Mouse (Mus musculus) c-Kit-positive CD71-positive TER-119-positive erythroid progenitor cells, embryonic 14.5 days (primary cell): ENCODE data around the gene Dnajc6.

Experiments used
- DNase-seq: peaks from one replicate; pipeline ENCODE4 v3.0.0-alpha.2; 2013; ENCODE audit warnings: low spot score

Gene Dnajc6

DNA sequence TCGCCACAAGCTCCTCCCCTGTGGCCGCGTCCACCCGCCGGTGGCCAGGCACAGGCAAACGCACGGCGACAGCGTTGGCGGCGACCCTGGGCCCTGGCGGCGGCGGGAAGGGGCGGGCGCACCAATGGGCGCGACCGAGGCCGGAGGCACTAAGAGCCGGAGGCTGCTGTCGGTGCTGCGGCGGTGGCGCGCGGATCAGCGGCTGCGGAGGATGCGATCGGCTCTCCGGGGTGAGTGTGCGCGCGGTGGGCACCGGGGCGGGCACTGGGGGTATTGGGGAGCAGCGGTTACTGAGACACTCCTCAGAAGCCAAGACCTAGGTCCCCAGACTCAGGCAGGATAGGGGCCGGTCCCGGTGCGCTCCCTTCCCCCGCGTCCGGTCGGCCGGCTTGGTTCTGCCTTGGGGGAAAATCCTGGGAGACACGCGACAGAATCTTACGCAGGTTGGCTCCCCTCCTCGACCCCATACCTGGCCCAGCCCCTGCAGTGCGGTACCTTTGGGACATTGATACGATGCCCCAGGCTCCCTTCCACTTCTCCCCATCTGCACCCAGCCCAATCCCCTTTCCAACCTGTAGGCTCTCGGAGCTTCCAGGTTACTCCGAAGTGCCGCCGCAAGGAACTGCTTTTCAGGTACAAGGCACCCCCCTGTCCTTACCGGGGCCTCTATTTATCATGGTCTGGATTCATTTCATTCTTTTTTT is at the start of gene Dnajc6:
Gene Dnajc6, plus strand, starts transcription at position 115 of the 704 bp plus-strand sequence.
- no peak for DNase-seq

DNA sequence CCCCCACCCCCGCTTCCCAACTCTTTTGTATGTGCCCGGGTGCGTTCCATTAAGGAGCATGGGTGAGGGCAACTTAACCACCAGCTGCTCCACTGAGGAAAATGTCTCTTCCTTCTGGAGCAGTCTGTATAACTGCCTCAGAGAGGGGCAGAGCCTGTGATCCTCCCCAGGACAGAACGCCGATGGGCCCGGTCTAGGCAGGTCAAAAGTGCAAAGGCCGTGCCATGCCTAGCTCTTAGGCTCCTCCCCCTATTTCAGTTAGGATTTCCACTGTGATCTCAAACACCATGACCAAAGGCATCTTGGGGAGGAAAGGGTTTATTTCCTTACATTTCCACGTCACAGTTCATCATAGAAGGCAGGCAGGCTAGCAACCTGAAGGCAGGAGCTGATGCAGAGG is 47.7 kb upstream of the Dnajc6 start:
- no peak for DNase-seq

DNA sequence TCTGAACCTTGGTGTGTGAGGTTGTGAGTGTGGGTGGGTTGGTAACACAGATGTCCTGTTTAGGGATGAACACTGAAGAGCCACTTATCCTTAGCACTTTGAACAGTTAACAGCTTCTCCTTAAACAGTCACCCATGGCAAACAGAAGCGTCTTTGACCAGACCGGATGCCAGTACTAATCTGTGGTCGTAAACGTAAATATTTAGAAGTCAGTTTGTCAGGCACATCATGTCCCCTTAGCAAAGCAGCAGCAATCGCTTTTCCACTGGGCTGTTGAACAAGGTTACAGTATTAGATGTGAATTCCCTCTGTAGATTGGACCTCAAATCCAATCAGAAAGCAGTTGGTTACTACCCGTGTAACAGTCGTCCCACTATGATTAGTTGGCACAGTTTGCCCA is 47.1 kb upstream of the Dnajc6 start:
- no peak for DNase-seq

DNA sequence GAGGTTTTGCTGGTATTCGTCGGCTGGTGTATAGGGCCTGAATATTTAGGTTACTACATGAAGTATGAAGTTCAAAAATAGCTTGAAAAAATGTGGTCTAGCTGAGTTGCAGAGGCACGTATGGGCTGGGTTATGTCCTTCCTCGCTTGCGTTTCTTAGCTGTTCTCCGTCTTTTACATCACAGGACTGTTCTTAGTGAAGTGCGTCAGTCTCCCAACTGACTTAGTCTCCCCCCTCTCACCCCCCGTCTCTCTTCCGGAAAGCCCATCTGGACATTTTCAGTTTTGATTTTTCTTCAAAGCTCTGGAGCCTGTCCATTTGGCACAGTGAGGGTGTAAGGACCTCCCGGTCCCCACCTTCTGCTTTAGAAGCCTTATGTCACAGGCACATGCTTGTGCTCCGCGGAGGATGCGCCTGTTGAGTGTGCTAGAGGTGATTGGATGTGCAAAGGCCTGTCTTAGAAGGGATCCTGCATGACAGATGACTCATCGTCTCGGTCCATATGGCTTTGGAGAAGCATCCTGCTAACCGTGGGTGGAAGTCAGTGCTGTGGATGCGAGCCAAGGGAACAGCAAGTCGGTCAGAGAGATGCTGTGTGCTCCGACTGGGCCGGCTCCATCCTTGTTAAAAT is 46.2 kb upstream of the Dnajc6 start:
- DNase-seq = no peak

DNA sequence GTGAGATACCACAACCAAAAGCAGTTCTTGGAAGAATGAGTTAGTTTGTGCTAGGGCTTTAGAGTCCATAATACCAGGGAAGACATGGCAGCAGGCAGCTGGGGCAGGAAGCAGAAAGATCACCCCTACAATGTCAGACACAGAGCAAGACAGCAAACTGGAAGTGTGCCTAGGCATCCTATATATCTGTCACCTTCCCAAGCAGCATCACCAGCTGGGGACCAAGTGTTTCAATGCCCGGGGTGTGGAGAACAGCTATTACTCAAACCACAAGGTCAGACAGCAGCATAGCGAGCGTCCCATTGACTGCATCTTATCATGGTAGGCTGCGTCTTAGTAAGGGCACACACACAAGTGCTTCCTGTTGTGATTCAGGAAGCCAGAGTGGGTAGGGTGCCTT is 45.4 kb upstream of the Dnajc6 start:
- DNase-seq = no peak

DNA sequence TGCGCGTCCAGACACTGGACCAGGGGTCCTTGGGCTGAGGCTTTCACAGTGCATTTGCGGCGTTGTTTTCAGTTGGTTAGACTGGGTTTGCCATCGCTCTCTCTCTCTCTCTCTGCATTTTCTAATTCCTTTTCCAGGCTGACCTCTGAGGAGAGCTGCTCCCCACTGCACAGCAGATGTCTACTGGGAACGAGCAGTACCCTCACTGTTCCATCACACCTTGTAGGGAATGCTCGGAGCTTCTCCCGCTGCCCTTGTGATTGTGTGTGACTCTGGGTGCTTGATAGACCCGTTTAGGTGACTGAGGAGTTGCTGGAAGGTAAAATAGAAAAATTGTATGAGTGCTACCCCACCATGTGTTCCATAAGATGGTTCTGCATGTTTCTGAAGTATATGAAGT is 43.6 kb upstream of the Dnajc6 start:
- no peak for DNase-seq

DNA sequence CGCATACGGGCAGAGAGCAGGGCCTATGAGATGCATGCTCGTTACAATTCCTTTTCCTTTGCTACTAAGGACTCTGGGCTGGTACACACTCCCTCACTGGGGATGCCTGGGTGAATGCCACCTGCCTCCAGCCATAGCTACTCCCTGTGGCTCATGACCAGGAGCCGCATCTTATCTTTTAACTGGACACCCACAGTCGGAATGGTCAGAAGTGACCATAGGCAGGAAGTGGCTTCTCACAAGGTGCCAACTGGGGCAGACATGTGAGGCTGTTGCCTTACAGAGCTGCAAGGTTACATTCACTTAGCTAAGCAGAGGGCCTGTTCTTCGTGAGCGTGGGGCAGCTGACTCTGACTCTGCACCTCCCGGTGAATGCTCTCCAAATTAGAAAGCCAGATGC is 39.3 kb upstream of the Dnajc6 start:
- no peak for DNase-seq

DNA sequence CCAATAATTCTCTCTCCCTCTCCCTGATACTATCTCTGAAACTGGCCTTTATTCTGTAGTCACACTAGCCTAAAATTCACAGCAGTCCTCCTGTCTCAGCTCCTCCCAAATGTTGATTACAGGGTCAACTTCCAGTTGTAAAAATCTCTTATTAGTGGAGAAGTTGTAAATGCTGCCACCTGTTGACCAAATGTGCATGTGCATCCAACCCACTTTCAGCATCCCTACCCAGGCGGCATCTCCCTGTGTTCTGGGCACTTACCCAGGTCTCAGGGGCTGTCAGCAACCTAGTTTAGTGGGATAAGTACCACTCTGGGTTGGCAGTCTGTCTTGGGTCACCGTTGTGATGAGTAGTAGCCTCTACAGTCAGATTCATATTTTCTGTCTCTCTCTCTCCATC is 38.1 kb upstream of the Dnajc6 start:
- peak; percentile 16 for DNase-seq

DNA sequence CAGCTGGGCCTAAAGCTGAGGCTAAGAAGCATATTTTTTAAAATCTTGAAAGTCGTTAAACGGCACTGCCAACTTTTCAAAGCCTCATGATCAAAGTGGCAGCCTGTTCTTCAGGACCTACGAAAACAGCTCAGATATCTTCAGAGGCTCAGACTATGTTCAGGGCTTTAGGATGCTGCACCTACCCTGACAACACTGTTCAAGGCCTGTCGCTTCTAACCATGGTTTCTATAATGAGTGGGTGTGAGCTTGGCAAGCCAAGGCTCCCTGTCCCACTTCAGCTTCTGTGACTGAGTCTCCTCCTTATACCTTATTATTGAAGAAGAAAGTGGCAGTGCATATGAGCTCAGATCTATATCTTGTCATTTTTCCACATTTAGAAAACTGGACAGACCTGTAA is 37.1 kb upstream of the Dnajc6 start:
- no peak for DNase-seq

DNA sequence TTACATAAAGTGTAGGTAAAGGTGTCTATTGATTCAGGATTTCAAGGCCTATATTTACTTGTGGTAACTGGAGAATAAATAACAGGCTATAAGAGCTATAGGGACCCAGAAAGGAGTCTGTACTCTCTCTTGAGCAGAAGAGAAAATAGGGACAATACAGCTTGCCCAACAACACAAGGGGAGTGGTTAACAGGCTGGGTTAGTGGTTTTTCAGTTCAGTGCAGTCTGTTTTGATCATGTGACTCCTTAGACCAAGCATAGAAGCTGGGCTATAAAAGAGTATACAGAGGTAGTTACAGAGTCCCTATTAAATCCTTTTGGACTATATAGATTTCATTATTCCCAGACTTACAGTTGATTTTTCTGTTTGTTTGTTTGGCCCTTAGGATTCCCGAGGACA is 36.3 kb upstream of the Dnajc6 start:
- DNase-seq = no peak

DNA sequence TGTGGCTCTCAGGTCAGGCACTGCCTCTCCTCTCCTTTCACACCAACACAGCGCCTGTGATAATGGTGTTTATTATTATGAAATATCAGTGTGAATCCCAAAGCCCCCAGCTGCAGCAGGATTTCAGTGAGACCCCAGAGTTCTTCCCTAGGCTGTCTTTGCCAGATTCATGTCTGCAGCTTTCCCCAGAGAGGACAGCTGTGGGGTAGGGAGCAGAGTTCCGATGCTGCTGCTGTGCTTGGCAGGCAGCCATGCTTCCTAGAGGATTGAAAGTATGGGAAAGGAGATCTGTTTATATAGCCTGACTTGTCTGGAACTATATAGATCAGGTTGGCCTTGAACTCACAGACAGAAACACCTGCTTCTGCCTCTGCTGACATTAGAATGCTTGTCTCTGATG is 34.4 kb upstream of the Dnajc6 start:
- no peak for DNase-seq

DNA sequence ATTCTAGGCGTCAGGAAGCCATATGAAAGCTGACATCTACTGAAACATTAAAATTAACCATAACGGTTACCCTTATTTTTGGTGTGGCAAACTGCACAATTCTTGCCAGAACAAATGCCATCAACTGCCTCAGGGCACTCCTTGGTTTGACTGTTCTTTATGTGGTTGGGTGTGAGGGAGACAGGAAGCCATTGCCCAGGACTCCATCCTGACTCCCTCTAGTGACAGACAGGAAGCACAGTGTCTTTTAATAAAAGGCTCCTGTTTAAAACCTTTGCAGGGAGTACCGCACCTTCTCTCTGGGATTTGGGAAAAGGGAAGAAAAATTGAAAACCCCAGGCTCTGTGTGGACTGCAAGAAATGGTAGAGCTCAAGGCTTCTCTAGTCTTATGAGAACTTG is 30.2 kb upstream of the Dnajc6 start:
- DNase-seq = no peak

DNA sequence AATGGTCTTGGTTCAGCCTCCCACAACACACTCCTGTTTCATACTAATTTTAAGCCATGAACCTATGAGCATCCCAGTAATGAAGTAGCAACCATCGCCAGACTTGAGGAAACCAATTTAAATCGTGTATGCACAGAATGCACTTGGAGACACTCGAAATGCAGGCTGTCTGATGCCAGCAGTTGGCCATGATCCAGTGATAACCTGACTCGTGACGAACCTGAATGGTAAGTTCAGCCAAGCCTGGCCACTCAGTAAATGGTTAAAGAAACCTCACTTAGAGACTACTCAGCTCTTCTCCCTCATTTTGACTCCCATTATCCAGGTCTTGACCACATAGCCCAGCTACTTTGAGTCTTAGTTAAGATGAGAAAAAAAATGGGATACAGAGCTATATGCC is 27.2 kb upstream of the Dnajc6 start:
- no peak for DNase-seq

DNA sequence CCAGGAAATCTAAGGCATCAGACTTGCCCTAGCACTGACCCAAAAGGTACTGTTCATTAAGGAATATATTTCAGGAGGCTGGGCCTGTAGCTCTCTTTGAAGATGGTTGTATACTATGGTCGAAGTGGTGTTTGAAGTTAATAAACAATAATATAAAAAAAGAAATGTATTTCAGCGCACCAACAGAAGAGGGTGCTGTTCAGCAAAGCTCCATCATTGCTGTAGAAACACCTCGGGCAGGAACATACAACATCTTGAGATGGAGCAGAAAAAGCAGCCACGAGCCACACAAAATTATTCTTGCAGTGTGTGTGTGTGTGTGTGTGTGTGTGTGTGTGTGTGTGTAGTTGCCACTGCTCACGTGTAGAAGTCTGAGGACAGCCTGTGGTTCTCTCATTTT is 25.9 kb upstream of the Dnajc6 start:
- DNase-seq = peak; percentile 5

DNA sequence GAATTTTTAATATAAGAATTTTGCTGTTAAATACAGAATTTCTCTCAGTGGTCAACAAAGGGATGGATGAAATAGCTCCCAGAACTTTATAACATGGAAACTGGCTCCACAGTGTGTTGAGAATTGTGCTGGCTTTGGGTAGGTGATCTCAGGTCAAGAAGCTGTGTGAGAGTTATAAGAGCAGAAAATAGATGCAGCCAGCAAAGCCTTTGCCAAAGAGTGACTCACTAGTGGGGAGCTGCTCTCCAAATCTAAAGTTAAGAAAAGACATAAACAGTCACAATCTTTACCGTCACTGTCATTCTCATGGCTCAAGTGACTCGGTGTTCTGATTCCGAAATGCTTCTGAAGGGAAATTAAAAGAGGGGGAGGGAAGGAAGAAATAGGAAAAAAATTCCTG is 23.7 kb upstream of the Dnajc6 start:
- no peak for DNase-seq

DNA sequence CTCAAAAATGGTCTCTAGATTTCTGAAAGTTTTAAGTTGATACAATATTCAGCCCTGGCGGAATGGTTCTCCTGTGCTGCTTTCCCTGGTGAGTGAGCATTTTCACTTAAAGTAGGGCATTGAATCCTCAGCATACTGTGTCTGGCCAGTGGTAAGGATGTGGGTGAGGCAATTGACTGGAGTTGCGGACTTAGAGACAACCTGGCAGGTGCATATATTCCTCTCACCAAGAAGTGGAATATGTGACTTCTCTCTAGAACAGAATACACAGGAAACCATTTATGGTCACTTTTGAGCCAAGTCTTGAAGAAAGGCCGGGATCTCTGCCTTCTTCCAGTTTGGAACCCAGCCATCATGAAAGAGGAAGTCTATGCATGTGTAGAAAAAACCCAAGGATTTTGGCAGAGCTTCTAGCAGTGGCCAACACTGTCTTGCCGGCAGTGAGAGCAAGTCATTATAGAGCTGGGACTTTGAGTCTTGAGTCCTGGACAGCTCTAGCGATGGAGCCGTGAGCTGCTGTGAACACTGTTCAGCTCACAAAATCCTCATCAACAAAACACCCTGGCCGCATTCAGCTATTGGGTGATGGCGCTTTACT is 6.0 kb upstream of the Dnajc6 start:
- no peak for DNase-seq

DNA sequence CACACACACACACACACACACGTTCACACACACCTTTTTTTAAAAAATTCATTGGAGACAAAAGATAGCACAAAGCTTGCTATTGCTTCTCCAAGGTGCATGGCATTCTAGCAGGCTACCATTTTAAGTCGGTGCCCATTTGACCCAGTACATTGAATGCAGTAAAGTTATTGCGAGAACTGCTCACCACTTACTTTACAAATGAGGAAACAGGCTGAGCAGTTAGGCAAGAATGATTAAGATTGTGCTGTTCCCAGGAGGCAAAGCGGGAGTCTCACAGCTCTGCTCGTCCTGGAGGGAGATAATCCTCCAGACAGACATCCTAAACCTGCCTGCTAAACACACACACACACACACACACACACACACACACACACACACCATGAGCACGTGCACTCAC is 4.7 kb upstream of the Dnajc6 start:
- no peak for DNase-seq

DNA sequence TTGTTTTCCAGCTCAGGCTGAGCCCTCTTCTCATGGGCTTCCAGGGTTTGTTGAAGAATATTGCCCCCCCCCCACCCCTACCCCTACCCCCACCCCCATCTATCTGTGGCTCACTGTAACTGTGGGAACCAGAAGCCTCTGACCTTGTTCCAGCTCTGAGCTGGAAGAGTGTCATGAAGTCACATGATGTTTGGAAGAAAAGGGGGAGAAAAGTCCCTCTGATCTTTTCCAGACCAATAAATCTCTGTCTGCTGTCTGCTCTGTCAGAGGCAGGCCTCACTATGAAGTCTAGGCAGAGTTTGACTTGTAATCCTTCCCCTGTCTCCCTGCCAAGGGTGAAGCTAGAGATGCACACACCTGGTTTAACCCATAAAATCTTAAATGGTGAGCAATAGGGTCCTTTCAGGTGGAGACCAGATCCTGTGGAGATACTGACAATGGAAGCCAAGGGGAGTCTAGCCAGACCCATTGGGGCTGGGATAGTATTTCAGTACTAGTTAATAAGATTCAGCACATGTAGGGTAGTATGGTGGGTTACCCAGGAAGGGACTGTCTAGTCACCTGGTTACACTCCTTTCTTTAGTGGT is 2.7 kb upstream of the Dnajc6 start:
- no peak for DNase-seq

DNA sequence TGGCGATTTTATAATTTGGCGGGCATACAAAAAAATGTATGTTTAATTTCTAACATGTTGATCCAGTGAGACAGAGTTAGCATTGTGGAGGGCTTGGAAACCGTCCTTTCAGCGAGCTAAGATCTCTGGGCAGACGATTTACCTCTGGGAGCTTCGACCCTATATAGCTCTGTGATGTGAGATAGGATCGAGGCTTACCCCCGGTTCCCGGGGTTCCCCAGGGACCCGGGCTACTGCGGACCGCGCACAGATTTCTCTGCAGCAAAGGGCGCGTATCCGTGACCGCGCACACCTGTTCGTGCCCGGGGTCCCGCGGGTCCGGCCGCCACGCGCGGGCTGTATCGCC is 287 bp upstream of the Dnajc6 start:
- no peak for DNase-seq

DNA sequence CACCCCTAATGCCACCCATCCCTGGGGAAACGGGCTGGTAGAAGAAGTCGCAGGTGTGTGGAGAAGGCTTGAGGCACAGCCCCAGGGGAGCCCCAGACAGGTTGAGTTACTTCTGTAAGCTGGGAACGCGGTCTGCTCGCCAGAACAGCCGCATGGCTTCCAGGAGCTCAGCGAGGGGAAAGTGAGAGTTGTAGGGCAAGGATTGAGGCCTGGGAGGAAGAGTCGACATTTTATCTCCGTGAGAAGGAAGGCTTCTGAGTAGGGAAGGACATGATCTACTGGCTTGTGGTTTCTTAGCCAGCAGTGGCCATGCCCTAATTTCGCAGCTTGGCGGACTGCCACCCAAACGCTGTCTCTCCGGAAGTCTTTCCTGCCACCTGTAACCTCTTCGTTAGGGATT is 888 bp downstream of the Dnajc6 start:
- DNase-seq = no peak

DNA sequence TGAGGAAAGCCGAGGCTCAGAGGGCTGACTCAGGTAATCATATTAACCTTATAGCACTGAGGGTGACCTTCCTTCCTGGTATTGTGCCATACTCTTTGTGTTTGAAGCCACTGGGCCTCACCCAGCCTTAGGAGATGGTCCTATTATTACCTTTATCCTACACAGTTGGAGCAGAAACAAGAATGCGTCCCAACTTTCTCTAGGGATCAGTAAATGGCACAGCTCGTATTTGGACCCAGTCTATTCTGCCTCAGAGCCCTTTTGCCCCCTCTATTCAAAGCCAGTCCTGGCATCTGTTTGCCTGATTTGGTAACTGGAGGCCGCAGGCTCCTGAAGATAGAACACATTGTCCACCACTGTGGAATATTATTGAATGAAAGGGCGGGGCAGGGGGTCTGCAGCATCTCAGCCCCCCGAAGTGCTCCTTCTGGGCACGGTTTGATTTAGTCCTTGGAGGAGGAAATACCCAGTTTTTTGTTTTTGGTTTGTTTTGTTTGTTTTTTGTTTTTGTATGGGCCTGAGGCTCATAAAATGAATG is 8.1 kb downstream of the Dnajc6 start:
- DNase-seq = no peak

DNA sequence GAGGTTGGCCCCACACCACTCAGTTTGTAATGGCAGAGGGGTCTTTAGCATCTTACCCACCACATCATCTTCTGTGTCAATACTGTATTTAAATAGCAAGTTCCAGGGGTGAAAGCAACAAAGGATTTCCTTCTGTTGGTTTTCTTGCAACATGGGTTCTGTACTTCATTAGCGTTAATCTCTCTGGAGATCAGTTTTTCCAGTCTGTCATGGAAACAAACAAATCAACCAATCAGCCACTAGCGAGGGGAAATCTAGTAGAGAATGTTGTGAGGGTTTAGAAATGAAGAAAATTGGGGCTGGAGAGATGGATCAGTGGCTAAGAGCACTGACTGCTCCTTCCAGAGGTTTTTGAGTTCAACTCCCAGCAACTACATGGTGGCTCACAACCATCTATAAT is 9.5 kb downstream of the Dnajc6 start:
- no peak for DNase-seq

DNA sequence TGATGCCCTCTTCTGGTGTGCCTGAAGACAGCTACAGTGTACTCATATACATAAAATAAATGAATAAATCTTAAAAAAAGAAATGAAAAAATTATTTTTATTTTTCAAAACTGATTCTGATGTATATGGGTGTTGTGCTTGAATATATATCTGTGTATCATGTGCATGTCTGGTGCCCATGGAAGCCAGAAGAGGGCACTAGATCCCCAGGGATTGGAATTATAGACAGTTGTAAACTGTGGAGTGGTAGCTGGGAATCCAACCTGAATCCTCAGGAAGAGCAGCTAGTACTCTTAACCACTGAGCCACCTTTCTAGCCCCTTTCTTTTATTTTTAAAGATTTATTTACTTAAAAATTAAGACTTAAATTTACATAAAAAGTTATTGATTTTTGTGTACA is 9.9 kb downstream of the Dnajc6 start:
- DNase-seq = no peak
